Mouse (Mus musculus): Measurements from ENCODE around the gene Zfp961. TPM values are rescaled to one million over a fixed set of nuclear protein-coding genes. Genes with fewer than 3 reads are reported as not detected.

The Zfp961 gene
- total and polyA plus RNA-seq, 2 experiments from 2014 or later: 12.5 to 18.1 TPM

- Histone ChIP-seq H3K27ac (ENCODE audit: low read depth, low read length) (no peak overlapping the region), H3K4me3 (ENCODE audit: low read depth, low read length) (no peak overlapping the region), H3K36me3 (ENCODE audit: insufficient read depth, low read length) (peaks cover 29% of the 10 kb centered on the region), H3K9me3 (ENCODE audit: low read length) (no peaks in the 10 kb centered on the region), H3K9ac (replicated peaks; ENCODE audit: low read length, poor library complexity, severe bottlenecking) (no peak overlapping the region), H3K4me1 (ENCODE audit: insufficient read depth, low read length) (no peaks in the 10 kb centered on the region), H3K4me2 (ENCODE audit: low read depth, low read length, poor library complexity, severe bottlenecking) (no peak overlapping the region), H3K27me3 (ENCODE audit: insufficient read depth, low read length) (no peaks in the 10 kb centered on the region)
- no peak for DNase-seq (ENCODE audit: low spot score)
- TF ChIP-seq CTCF (IDR thresholded peaks at IDR 0.05): no peak
- 98% methylated on average over 5 of the region's 5 CpGs for WGBS
- no peak for ATAC-seq (ENCODE audit: low FRiP score)
These were observed 16.4 kb downstream of the Zfp961 start for GRCm38 (mm10) chr8:71967261-71967660.

DNA sequence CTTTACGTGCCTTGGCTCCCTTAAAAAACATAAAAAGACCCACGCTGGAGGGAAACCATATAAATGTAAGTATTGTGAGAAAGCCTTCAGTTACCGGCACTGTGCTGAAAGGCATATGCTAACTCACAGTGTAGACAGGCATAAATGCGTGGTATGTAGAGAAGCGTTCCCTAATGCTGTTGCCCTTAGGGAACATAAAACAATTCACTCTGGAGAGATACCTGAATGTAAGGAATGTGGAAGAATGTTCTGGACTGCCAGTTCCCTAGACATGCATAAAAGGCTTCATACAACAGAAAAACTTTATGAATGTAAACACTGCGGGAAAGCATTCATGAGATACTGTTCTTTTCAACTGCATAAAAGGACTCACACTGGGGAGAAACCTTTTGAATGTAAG is 17.3 kb downstream of the Zfp961 start:
- Histone ChIP-seq H3K4me3 (ENCODE audit: low read depth, low read length) (no peak overlapping the region), H3K9me3 (ENCODE audit: low read length) (no peaks in the 10 kb centered on the region), H3K36me3 (ENCODE audit: insufficient read depth, low read length) (peaks cover 29% of the 10 kb centered on the region), H3K4me2 (ENCODE audit: low read depth, low read length, poor library complexity, severe bottlenecking) (no peak overlapping the region), H3K27me3 (ENCODE audit: insufficient read depth, low read length) (no peaks in the 10 kb centered on the region), H3K9ac (replicated peaks; ENCODE audit: low read length, poor library complexity, severe bottlenecking) (no peak overlapping the region), H3K4me1 (ENCODE audit: insufficient read depth, low read length) (no peaks in the 10 kb centered on the region), H3K27ac (ENCODE audit: low read depth, low read length) (no peak overlapping the region)
- ATAC-seq (ENCODE audit: low FRiP score): no peak
- TF ChIP-seq CTCF (IDR thresholded peaks at IDR 0.05): no peak
- WGBS: 89% methylated on average over 6 of the region's 6 CpGs
- no peak for DNase-seq (ENCODE audit: low spot score)

GRCm38 (mm10) chr8:71968636-71969035 is 17.8 kb downstream of the Zfp961 start:
- peaks cover 29% of the 10 kb centered on the region for H3K36me3 ChIP-seq (ENCODE audit: insufficient read depth, low read length)
- H3K4me1 ChIP-seq (ENCODE audit: insufficient read depth, low read length): no peaks in the 10 kb centered on the region
- no peak overlapping the region for H3K4me3 ChIP-seq (ENCODE audit: low read depth, low read length)
- H3K9ac ChIP-seq (replicated peaks; ENCODE audit: low read length, poor library complexity, severe bottlenecking): no peak overlapping the region
- ATAC-seq (ENCODE audit: low FRiP score): no peak
- no peaks in the 10 kb centered on the region for H3K9me3 ChIP-seq (ENCODE audit: low read length)
- WGBS: 95% methylated on average over 6 of the region's 6 CpGs
- H3K27me3 ChIP-seq (ENCODE audit: insufficient read depth, low read length): no peaks in the 10 kb centered on the region
- no peak for DNase-seq (ENCODE audit: low spot score)
- no peak overlapping the region for H3K27ac ChIP-seq (ENCODE audit: low read depth, low read length)
- TF ChIP-seq CTCF (IDR thresholded peaks at IDR 0.05): no peak
- no peak overlapping the region for H3K4me2 ChIP-seq (ENCODE audit: low read depth, low read length, poor library complexity, severe bottlenecking)

- Histone ChIP-seq H3K4me3 (ENCODE audit: low read depth, low read length) (no peak overlapping the region), H3K4me2 (ENCODE audit: low read depth, low read length, poor library complexity, severe bottlenecking) (no peak overlapping the region), H3K27ac (ENCODE audit: low read depth, low read length) (no peak overlapping the region), H3K9ac (replicated peaks; ENCODE audit: low read length, poor library complexity, severe bottlenecking) (no peak overlapping the region), H3K9me3 (ENCODE audit: low read length) (no peaks in the 10 kb centered on the region), H3K36me3 (ENCODE audit: insufficient read depth, low read length) (peaks cover 16% of the 10 kb centered on the region; the same call in 1 of the 2 replicates), H3K27me3 (ENCODE audit: insufficient read depth, low read length) (no peaks in the 10 kb centered on the region), H3K4me1 (ENCODE audit: insufficient read depth, low read length) (no peaks in the 10 kb centered on the region)
- peak; percentile 75 for TF ChIP-seq CTCF (IDR thresholded peaks at IDR 0.05)
- ATAC-seq (ENCODE audit: low FRiP score) (0 out of 2 replicates have a peak, but pooled peaks have one; percentile 38), DNase-seq (ENCODE audit: low spot score) (peak; percentile 35)
- WGBS: 79% methylated on average over 1 of the region's 1 CpGs
These were observed 21.1 kb downstream of the Zfp961 start for GRCm38 (mm10) chr8:71971945-71972344.

- H3K27me3 ChIP-seq (ENCODE audit: insufficient read depth, low read length): no peaks in the 10 kb centered on the region
- H3K27ac ChIP-seq (ENCODE audit: low read depth, low read length): no peak overlapping the region
- 86% methylated on average over 3 of the region's 3 CpGs for WGBS
- no peak for ATAC-seq (ENCODE audit: low FRiP score)
- H3K4me3 ChIP-seq (ENCODE audit: low read depth, low read length): no peak overlapping the region
- no peaks in the 10 kb centered on the region for H3K4me1 ChIP-seq (ENCODE audit: insufficient read depth, low read length)
- no peak overlapping the region for H3K4me2 ChIP-seq (ENCODE audit: low read depth, low read length, poor library complexity, severe bottlenecking)
- H3K9me3 ChIP-seq (ENCODE audit: low read length): no peaks in the 10 kb centered on the region
- DNase-seq (ENCODE audit: low spot score): no peak
- no peaks in the 10 kb centered on the region for H3K36me3 ChIP-seq (ENCODE audit: insufficient read depth, low read length)
- no peak overlapping the region for H3K9ac ChIP-seq (replicated peaks; ENCODE audit: low read length, poor library complexity, severe bottlenecking)
- TF ChIP-seq CTCF (IDR thresholded peaks at IDR 0.05): no peak
These were observed 23.4 kb downstream of the Zfp961 start for GRCm38 (mm10) chr8:71974211-71974610.

- WGBS: 75% methylated on average over 2 of the region's 2 CpGs
These were observed 30.2 kb downstream of the Zfp961 start for GRCm38 (mm10) chr8:71981032-71981431.

More at GRCm38 (mm10) chr8:71981032-71981431, 30.2 kb downstream of the Zfp961 start:
- ATAC-seq (ENCODE audit: low FRiP score) (no peak), DNase-seq (ENCODE audit: low spot score) (no peak)
- no peak for TF ChIP-seq CTCF (IDR thresholded peaks at IDR 0.05)
- Histone ChIP-seq H3K4me2 (ENCODE audit: low read depth, low read length, poor library complexity, severe bottlenecking) (no peak overlapping the region), H3K27me3 (ENCODE audit: insufficient read depth, low read length) (no peaks in the 10 kb centered on the region), H3K36me3 (ENCODE audit: insufficient read depth, low read length) (no peaks in the 10 kb centered on the region), H3K4me3 (ENCODE audit: low read depth, low read length) (no peak overlapping the region), H3K4me1 (ENCODE audit: insufficient read depth, low read length) (no peaks in the 10 kb centered on the region), H3K27ac (ENCODE audit: low read depth, low read length) (no peak overlapping the region), H3K9me3 (ENCODE audit: low read length) (no peaks in the 10 kb centered on the region), H3K9ac (replicated peaks; ENCODE audit: low read length, poor library complexity, severe bottlenecking) (no peak overlapping the region)
